Mouse (Mus musculus) heart, postnatal 0 days (tissue): ENCODE measurements at regions not wholly inside any gene's neighbourhood (a gene's known extent, or its start where the extent isn't known, plus 50 kb on each side); places are given as distances from the start of the nearest gene placed in this dataset.

Source experiments
- CTCF ChIP-seq: IDR thresholded peaks from 2 replicates; pipeline ENCODE4 v1.5.1; 2016; ENCODE audit warnings: antibody characterized with exemption, control low read depth, low read depth
- EP300 ChIP-seq: IDR thresholded peaks from 2 replicates; pipeline ENCODE4 v1.6.1; 2016; ENCODE audit warnings: antibody characterized with exemption, low read depth

- no peak for TF ChIP-seq CTCF
- no peak for TF ChIP-seq EP300
Measured at GRCm38 (mm10) chr4:124332416-124332815, 278.2 kb downstream of the 3100002H09Rik start.
